Mouse (Mus musculus): ENCODE measurements around the gene Zyg11b.

Zyg11b gene

DNA sequence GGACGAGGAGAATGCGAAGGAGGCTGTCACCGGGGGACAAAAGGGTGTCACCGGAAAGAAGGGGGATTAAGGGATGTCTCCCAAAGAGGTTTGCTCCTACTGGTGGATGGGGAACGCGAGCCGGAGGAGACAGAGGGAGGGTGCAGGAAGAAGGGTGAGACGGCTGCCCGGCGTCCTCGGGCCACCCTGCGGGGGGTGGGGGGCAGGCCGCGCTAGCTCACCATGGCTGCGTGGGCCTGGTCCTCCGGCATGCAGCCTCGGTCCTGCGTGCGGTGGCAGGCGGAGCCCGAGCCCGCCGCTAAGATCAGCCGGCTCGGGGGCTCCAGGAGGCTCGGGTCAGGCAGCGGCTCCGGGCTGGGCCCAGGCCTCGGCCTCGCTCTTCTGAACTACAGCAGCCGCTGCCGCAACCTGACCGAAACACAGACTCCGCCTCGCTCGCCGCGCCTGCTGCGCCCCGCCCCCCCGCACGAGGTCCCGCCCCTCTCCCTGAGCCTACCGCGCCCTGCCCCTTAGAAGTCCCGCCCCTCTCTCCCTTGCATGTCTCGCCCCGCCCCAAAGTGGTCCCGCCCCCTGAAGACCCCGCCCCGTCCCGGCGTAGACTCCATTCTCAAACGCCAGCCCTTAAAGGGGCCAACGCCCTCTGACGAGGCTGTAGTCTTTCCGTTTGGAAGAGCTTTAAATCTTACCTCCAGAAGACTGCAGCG lies at the start of gene Zyg11b:
Zyg11b (minus strand) TSS at position 427 of the 704 bp plus-strand sequence.
- DNase-seq: peak; percentile 99

DNA sequence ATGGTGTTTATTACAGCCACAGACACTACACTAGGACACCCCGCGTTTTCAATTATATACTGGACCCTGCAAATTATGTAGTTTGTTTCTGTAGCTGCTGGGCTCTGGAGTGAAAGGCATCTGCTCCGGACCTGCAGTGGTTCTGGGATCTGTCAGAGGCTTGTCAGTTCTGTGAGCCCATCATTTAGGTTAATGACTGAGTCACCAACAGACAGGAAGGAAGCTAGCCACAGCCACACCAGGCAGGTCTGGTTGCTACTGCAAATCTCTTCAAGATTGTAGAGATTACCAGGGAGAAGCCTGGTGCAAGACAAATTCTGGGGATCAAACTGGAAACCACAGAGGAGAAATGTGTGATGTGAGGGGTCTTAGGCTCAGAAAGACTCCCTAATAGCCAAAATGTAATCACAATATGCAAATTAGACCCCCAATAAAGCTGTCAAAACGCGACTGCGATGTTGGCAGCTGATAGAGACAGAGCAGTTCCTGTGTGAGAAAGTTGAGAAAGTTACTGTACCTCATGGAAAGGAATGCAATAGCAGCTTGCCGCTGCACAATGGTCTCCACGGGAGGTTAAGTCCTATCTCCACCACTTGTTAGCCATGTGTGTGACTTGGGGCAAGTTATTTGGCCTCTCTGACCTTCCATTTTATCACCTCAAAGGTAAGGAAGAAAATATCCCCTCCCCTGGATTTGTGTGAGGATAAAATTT lies 49.1 kb upstream of the Zyg11b start:
- no peak for DNase-seq

DNA sequence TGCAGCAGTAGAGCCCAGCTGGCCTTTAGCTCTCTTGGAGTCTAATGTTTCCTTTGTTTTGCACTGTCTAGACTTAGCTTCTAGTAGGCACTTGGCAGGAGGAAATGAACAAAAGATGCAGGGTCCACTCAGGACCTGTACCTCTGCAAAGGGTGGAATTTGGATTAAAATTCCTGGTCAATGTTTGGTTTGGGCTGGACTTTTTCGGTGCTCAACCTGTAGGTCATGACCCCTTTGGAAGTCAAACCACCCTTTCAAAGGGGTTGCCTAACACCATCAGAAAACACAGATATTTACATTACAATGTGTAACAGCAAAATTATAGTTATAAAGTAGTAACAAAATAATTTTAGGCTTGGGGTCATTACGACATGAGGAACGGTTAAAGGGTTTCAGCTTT lies 48.2 kb upstream of the Zyg11b start:
- no peak for DNase-seq

DNA sequence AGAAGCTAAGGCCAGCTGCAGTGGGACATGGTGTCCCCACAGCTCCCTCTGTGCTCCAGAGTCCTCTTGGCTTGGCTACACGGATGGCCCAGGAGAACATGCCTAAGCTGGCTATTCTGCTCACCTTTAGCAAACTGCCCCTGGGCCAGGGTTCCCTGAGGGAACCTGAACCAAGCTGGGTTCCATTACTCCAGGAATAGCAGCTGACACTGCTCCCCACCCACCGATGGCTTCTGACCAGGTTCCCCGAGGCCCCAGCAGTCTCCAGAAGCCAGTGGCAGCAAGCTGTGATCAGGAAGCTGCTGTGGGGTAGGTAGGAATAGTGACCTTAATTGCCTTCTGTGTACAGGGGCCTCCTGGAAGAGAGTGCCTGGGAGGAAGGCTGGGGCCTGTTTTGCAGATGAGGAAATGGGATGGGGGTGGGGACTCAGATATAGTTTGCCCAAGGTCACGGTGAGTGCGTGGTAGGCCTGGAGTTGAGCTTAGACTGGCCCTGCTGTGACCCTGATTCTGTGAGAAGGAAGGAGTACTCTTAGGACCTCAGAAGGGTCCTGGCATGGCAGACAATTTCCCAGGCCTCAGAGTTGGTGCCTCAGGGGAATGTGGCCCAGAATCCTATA lies 47.5 kb upstream of the Zyg11b start:
- DNase-seq: peak; percentile 95

DNA sequence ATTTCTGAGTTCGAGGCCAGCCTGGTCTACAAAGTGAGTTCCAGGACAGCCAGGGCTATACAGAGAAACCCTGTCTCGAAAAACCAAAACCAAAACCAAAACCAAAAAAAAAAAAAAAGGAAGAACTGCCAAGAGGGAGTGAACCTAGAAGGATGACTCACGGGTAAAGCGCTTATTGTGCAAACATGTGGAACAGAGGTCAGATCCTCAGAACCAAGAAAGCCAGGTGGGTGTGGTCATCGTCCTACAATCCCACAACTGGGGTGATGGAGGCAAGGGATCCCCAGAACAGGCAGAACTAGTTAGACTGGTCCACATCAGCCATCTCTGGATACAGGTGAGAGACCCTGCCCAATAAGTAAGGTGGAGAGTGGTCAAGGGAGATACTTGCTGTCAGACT lies 46.2 kb upstream of the Zyg11b start:
- peak; percentile 95 for DNase-seq

DNA sequence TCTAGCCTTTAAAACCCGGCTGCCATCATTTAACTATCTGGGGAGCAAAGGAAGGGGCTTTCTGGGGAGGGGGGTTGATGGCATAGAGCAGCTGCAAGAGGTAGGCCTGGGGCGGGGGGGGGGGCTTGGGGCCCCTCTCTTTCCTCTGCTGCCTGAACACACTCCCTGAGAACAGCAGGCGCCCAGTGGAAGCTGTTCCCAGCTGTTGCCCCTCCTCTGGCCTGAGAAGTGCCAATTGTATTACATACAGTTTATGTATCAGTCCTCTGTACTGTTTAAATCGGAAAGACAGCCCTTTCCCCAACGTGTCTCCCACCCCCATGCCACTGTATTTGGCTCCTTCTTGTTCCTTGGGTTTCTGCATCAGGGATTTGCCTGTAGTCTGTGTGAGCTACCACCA lies 44.9 kb upstream of the Zyg11b start:
- DNase-seq: no peak

DNA sequence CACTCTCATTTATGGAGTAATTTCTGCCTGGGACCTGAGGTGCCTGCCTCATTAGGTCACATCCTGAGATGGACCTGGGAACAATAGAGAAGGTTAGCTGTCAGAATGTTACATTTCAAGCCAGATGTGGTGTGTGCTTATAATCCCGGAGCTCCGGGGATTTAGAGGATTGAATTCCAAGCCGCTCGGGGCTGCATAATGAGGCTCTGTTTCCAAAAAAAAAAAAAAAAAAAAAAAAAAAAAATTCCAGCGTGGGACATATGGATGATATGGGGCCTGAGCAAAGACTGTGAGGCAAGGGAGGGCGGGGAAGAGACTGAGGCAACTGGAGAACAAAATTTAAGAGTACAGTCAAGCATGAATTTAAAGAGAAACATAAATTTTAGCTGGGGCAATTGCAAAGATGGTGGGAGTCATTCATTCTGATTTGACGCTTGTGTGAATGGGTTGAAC lies 43.8 kb upstream of the Zyg11b start:
- no peak for DNase-seq

DNA sequence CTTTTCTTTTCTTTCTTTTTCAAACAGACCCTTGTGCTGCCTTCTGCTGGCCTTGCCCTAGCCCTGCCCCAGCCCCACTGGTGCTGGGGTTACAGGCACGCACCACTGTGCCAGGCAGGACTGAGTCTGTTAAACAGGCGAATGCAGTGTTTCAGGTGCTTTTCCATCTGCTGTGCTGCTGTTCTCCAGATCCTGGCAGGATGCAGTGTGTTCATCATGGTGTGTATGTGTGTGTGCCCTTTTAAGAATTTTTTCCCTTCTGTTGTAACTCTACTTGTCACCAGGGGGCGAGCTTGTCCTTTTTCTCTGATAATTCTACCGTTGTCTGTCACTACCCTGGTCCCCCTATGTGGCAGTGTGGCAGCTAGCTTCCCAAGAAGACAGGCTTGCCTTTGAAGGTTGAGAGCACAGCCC lies 38.4 kb upstream of the Zyg11b start:
- no peak for DNase-seq

DNA sequence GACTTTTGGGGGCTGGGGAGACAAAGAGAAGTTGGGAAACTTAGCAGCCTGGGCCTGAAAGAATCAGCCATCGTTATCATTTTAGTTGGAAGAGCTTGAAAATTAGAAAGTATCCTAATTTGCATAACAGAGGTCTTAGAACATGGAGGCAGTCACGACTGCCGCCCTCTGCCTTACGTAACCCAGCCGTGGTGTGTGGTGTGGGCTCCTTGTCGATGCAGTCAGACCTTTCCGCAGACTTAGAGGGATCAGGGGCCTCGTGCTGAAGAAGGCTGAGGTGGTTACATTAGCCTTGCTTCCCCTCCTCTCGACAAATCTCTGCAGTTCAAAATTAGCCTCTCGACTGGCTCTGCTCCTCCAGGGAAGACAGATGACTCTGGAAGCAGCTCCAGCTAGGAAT lies 37.9 kb upstream of the Zyg11b start:
- DNase-seq: no peak

DNA sequence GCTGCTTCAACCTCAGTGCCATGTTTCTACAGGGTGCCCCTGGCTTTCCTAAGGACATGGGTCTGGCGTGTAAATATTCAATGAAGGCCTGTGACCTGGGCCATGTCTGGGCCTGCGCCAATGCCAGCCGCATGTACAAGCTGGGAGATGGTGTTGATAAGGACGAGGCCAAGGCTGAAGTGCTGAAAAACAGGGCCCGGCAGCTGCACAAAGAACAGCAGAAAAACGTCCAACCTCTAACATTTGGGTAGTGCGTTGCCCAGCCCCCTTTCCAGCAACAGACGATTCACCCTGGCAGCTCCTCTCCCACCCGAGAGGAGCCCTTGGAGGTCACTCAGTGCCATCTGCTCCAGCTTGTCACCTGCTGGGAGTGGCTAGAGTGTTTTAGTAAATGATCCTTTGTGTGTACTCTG lies 37.4 kb upstream of the Zyg11b start:
- DNase-seq: no peak

DNA sequence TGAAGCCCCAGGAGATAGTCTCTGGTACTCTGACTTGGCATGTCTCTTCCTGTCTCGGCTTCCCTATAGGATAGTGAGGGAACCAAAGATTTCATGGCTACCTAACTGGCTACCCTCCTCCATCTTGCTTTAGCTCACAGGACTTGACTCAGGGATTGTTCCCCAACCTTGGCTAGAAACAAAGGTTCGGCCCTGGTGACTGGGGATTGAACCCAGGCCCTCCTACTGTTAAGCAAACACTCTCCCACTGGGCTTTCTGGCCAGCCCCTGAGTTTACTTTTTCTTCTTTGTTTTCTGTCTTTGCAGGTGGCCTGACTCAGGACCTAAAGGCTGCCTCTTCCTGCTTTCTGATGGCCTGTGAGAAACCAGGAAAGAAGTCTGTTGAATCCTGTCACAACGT lies 36.9 kb upstream of the Zyg11b start:
- DNase-seq: no peak

DNA sequence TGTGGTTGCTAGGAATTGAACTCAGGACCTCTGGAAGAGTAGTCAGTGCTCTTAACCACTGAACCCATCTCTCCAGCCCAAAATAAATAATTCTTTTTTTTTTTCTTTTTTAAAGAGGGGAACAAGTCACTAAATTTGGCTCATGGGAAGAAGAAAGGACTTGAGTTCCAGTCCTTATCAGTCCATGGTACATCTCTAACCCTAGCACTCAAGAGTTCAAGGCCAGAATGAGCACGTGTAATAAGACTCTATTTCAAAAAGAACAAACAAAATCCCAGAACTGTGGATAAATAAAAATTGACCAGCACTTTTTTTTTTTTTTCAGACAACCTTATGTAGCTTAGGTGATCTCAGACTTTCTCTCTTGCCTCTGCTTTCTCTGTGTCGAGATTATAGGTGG lies 35.9 kb upstream of the Zyg11b start:
- DNase-seq: no peak

DNA sequence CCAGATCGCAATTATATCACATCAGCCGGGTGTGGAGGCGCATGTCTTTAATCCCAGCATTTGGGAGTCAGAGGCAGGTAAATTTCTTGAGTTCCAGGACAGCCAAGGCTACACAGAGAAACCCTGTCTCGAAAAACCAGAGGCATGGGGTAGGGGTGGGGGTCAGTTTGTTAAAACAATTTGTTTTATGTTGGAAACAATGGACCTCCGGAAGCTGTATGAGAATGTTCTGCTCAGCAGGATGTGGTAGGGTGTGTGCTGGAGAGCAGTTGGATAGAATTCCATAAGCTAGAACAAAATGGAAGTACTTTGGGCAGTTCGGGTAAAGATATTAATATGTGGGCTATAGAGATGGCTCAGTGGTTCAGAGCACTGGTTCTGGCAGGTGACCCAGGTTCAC lies 34.5 kb upstream of the Zyg11b start:
- no peak for DNase-seq

DNA sequence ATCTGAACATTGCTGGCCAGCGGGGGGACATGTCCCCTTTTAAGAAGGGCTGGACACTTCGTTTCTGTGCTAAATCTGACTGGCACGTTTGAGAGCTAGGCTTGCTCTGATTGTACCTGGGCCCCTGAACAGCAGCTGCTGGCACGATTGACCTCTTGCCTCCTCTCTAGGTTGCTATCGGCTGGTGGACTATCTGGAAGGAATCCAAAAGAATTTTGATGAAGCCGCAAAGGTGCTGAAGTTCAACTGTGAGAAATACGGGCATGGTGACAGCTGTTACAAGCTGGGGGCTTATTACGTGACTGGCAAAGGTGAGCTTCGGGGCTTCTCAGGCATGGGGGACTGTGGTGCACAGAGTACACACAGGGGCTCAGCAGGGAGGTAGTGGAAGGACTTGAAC lies 31.1 kb upstream of the Zyg11b start:
- no peak for DNase-seq

DNA sequence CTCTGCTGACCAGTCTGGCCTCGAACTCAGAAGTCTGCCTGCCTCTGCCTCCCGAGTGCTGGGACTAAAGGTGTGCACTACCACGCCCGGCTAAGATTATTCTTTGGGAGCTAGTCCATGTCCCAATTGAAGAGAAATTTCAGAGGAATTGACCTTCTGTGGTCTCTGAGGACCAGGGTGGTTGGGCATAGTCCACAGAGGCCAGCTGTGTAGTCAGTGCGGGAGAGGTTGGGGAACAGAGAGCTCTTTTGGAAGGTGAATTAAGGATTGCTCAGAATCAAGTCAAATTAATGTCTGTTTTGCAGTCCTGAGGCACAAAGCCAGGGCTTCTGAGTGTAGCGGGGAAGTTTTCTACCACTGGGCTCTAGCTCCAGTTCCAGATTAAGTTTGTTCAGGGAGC lies 28.9 kb upstream of the Zyg11b start:
- no peak for DNase-seq

DNA sequence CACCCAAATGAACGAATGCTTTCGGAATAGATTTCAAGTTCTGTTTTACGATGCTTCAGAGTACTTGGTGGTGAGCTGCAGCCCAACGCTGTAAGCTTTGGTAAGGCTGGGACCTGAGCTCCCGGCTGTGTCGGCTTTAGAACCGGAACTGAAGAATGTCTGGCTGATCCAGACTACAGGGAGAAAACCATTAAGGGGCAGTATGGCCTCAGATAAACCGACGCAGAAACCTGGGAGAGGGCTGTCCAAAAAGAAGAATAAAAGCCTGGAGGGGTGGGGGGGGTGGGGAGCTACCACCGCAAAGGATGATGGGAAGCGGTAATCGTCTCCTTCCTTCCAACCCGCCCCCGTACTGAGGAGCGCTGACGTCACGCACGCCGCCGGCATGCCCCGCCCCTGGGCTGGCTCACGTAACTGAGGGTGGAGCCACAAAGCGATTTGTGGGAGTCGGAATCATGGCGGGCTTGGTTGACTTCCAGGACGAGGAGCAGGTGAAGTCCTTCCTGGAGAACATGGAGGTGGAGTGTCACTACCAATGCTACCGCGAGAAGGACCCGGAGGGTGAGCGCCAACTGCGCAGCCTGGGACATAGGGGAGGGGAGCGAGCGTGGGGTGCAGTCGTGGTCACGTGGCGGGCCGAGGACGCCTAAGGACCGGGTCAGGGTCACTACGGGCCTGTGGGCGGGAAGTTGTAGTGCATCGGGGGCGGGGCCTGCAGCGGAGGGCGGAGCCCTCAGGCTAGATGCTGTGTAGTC lies 27.0 kb upstream of the Zyg11b start, which contains the start of gene Coa7:
Coa7 (plus strand) TSS at position 411 of the 755 bp plus-strand sequence.
- DNase-seq: peak; percentile 99

DNA sequence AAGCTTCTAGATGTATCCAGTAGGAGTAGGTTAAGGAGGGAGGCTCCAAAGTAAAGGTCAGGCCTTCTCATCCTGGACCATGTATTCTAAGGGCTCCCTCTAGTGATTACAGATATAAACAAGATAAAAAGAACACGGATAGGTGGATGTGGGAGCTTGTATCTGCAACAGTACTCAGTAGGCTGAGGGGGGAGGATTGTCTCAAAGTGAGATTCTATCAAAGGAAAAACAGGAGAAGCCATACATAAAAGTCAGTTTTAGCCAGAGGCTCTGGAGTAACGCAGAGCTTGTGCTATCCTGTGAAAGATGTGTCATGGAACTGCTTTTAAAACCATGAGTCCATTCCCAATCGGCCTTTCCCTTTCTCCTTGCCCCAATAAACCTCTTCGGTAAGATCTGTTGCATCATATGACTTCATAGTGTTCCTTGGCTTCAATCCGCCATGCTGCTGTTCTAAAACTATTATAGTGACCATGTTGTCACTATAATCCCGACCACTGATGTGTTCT lies 26.2 kb upstream of the Zyg11b start:
- no peak for DNase-seq

DNA sequence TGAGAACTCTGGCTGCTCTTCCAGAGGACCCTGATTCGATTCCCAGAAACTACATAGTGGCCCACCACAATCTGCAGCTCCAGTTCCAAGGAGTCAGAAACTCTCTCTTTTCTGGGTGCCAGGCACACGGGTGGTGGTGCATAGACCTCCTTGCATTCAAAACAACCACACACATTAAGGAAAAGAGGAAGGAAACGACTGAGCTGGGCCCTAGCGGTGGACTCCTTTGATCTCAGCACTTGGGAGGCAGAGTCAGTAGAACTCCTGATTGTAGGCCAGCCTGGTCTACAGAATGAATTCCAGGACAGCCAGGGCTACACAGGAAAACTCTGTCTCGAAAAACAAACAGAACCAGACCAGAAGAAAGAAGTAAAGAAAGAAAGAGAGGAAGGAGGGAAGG lies 22.7 kb upstream of the Zyg11b start:
- no peak for DNase-seq

DNA sequence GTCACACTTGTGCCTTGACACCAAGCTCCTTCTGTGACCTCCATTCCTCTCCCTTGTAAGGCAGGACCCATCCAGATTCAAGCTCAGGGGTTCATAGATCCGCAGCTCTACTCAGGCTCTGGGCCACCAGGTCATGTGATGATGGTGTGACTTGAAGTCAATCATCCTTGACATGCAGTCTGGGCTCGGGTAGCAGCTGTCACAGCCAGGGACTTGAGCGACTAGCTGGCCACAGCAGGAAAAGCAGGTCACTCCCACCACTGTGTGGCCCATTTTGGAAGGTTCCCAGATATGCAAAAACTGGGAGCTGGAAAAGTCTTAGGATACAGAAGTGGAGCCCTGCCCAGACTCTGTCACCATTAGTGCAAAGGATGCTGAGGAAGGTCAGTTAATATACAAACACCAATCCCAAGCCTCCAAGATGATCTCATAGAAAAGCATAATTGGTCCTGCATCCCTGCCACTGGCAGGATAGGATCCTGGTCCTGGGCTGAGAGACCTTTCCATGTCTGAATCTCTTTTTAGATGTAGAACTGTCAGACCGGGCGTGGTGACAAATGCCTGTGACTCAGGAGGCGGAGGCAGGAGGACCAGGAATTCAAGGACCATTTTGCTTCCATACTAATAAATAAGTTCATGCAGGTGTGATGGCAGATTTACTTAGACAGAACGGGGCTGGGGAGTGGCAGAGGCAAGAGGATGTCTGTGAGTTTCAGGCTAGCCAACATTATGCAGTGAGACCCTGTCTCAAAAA lies 19.9 kb upstream of the Zyg11b start:
- no peak for DNase-seq

DNA sequence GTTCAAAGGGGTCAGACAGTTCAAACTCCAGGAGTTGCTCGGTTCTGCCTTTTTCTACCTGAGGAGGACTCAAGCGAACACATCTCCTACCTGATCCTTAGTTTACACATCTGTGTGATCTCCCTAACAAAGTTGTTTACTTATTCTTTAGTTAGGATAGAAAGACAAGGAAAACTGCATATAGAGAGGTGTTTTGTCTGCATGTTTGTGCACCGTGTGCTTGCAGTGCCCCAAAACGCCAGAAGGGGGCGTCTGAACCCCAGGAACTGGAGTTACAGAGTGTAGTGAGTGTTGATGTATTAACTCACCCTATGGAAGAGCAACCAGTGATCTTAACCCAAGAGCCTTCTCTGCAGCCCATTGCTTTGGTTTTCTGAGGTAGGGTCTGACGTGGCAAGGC lies 18.9 kb upstream of the Zyg11b start:
- DNase-seq: no peak

DNA sequence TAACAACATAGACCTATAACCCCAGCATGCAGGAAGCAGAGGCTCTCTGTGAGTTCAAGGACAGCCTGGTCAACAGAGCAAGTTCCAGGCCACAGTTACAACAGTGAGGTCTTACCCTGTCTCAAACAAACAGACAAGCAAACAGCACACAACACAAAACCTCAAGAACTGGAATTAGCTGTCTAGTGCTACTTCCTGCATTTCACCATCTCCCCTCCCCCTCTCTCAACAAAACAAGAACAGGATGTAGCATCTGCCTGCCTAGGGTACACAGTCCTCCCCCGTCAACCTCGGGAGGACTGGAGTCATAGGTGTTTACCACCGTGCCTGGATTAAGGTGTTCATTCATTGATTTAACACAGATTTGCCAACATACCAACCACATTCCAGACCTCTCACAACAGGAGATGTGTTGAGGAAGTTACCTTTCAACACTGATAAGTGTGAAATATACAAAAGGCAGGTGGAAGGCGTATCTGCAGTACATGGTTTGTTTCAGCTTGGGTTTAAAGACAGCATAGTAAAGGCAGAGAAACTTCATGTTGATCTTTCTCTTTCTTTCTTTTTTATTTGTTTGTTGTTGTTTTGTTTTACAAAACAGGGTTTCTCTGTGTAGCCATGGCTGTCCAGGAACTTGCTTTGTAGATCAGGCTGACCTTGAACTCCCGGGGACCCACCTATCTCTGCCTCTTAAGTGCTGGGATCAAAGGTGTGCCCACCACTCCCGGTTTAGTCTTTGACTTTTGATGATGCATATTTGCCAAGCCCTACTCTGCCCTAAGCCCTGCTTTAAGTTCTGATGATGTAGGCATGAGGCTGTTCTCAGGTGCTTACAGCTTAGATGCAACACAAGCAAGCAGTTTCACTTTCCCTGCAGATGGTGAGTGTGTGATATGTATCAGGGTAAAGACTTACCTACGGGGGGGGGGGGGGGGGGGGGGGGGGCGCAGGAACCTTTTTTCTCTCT lies 18.0 kb upstream of the Zyg11b start:
- DNase-seq: no peak
